Mouse (Mus musculus): ENCODE measurements around the gene Mpv17l2.

- TF ChIP-seq CTCF (IDR thresholded peaks at IDR 0.05; ENCODE audit: low read depth, low read length) (no peak), POLR2A (IDR thresholded peaks at IDR 0.05; ENCODE audit: insufficient read depth, low read length) (no peak), EP300 (IDR thresholded peaks at IDR 0.05; ENCODE audit: insufficient read depth, low read depth, low read length) (no peak)
Observed at GRCm38 (mm10) chr8:70760350-70760749, 396 bp downstream of the Mpv17l2 start.

Measured in ES-Bruce4 (cell line).